Mouse (Mus musculus) lung, embryonic 16.5 days (tissue): ENCODE measurements around the gene Kcnip4. TPM values are rescaled to one million over a fixed set of nuclear protein-coding genes. Genes with fewer than 3 reads are reported as not detected.

Experiments used
- ATAC-seq: fragments of 200-750 bp; cut with Nextera tagmentation; 2 replicates; pipeline ENCODE4 v1.8.0; 2017; ENCODE audit warnings: low read depth, mild to moderate bottlenecking, moderate library complexity
- H3K27ac ChIP-seq: fragments of 300-500 bp; sonication (generic); 2 replicates; pipeline ENCODE4 v1.5.1; 2014; ENCODE audit warnings: mild to moderate bottlenecking, control low read depth, low read length
- H3K27me3 ChIP-seq: fragments of 300-500 bp; sonication (generic); 2 replicates; pipeline ENCODE4 v1.6.1; 2014; ENCODE audit warnings: low read depth, low read length, mixed read lengths; ENCODE audit not compliant: control insufficient read depth, insufficient read depth
- H3K36me3 ChIP-seq: fragments of 300-500 bp; sonication (generic); 2 replicates; pipeline ENCODE4 v1.6.1; 2014; ENCODE audit warnings: low read length; ENCODE audit not compliant: control insufficient read depth, insufficient read depth
- H3K4me1 ChIP-seq: fragments of 300-500 bp; sonication (generic); replicated peaks from 2 replicates; pipeline ENCODE4 v1.6.1; 2014; ENCODE audit warnings: low read length, mixed read lengths; ENCODE audit not compliant: control insufficient read depth, insufficient read depth
- H3K4me2 ChIP-seq: fragments of 300-500 bp; sonication (generic); 2 replicates; pipeline ENCODE4 v1.6.1; 2014; ENCODE audit warnings: low read depth, low read length, control low read depth
- H3K4me3 ChIP-seq: fragments of 300-500 bp; sonication (generic); 2 replicates; pipeline ENCODE4 v1.5.1; 2014; ENCODE audit warnings: mild to moderate bottlenecking, low read length, control low read depth
- H3K9ac ChIP-seq: fragments of 300-500 bp; sonication (generic); 2 replicates; pipeline ENCODE4 v1.6.1; 2014; ENCODE audit warnings: low read length, control low read depth
- H3K9me3 ChIP-seq: fragments of 300-500 bp; sonication (generic); 2 replicates; pipeline ENCODE4 v1.6.1; 2016; ENCODE audit warnings: low read length; ENCODE audit not compliant: control insufficient read depth
- WGBS: fragments of 180-500 bp; shearing (Covaris S2); extraction: QIAGEN DNeasy Blood & Tissue Kit; methylation state at CpG from one replicate; pipeline ENCODE4 v1.1.7; 2014; 5-methylcytosine and 5-hydroxymethylcytosine counted together
- polyA plus RNA-seq: library from polyadenylated mRNA; unstranded; fragments of >200 nt; fragmentation: Nextera tagmentation; extraction: Ambion mirVana; gene quantifications from 2 replicates; pipeline ENCODE4 v1.2.1, GENCODE M21; 2015

Kcnip4 gene
- polyA plus RNA-seq, 1 experiment from 2014 or later, result 1.1 TPM

- no peaks in the 10 kb centered on the region for H3K9me3 ChIP-seq
- H3K9ac ChIP-seq, result no peak overlapping the region
- 69% methylated on average over 3 of the region's 3 CpGs for WGBS
- H3K27me3 ChIP-seq, result no peaks in the 10 kb centered on the region
- H3K4me3 ChIP-seq, result no peak overlapping the region
- no peak for ATAC-seq
- no peaks in the 10 kb centered on the region for H3K36me3 ChIP-seq
- H3K4me2 ChIP-seq, result no peak overlapping the region
- no peaks in the 10 kb centered on the region for H3K4me1 ChIP-seq
- H3K27ac ChIP-seq, result no peak overlapping the region
These were observed 26.0 kb downstream of the Kcnip4 start for GRCm38 (mm10) chr5:49498743-49499142.

DNA sequence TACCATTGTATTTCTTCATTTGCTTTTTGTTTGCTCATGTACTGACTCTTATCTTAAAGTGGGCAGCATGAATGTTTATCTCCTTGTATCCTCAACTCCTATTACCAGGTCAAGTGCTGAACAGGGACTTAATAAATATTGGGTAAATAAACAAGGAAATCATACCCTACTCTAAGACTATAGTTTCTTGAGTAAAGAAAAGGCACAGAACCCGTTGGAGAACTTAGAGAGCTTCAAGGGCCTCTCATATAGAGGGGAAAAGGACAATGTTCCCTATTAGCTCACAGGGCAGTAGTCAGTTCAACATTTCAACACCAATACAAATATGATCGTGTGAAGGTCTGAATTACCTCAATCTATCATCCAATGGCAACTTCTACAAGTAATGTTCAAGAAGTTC lies 37.4 kb downstream of the Kcnip4 start:
- 0 out of 2 replicates have a peak, but pooled peaks have one; percentile 41 for ATAC-seq
- H3K27ac ChIP-seq, result no peak overlapping the region
- 31% methylated on average over 2 of the region's 2 CpGs for WGBS
- no peak overlapping the region for H3K9ac ChIP-seq
- no peaks in the 10 kb centered on the region for H3K9me3 ChIP-seq
- H3K36me3 ChIP-seq, result no peaks in the 10 kb centered on the region
- H3K4me3 ChIP-seq, result no peak overlapping the region
- H3K4me1 ChIP-seq, result no peaks in the 10 kb centered on the region
- no peak overlapping the region for H3K4me2 ChIP-seq
- no peaks in the 10 kb centered on the region for H3K27me3 ChIP-seq

- Histone ChIP-seq H3K4me3 (no peak overlapping the region), H3K27me3 (no peaks in the 10 kb centered on the region), H3K27ac (no peak overlapping the region), H3K36me3 (no peaks in the 10 kb centered on the region), H3K4me1 (no peaks in the 10 kb centered on the region), H3K9me3 (no peaks in the 10 kb centered on the region), H3K9ac (no peak overlapping the region), H3K4me2 (no peak overlapping the region)
- ATAC-seq, result no peak
- WGBS, result 69% methylated on average over 2 of the region's 2 CpGs
These were observed 54.0 kb downstream of the Kcnip4 start for GRCm38 (mm10) chr5:49470738-49471137.

GRCm38 (mm10) chr5:49460643-49461276 lies 63.9 kb downstream of the Kcnip4 start:
- Histone ChIP-seq H3K4me2 (no peak overlapping the region), H3K4me1 (no peaks in the 10 kb centered on the region), H3K27ac (no peak overlapping the region), H3K36me3 (no peaks in the 10 kb centered on the region), H3K9me3 (no peaks in the 10 kb centered on the region), H3K4me3 (no peak overlapping the region), H3K27me3 (no peaks in the 10 kb centered on the region), H3K9ac (no peak overlapping the region)
- WGBS, result 82% methylated on average over 6 of the region's 6 CpGs
- ATAC-seq, result no peak

- no peaks in the 10 kb centered on the region for H3K36me3 ChIP-seq
- H3K4me2 ChIP-seq, result no peak overlapping the region
- no peak overlapping the region for H3K27ac ChIP-seq
- no peak for ATAC-seq
- H3K4me3 ChIP-seq, result no peak overlapping the region
- H3K4me1 ChIP-seq, result no peaks in the 10 kb centered on the region
- WGBS, result 76% methylated on average over 3 of the region's 3 CpGs
- no peaks in the 10 kb centered on the region for H3K27me3 ChIP-seq
- no peak overlapping the region for H3K9ac ChIP-seq
- H3K9me3 ChIP-seq, result no peaks in the 10 kb centered on the region
These were observed 71.6 kb downstream of the Kcnip4 start for GRCm38 (mm10) chr5:49453100-49453499.

DNA sequence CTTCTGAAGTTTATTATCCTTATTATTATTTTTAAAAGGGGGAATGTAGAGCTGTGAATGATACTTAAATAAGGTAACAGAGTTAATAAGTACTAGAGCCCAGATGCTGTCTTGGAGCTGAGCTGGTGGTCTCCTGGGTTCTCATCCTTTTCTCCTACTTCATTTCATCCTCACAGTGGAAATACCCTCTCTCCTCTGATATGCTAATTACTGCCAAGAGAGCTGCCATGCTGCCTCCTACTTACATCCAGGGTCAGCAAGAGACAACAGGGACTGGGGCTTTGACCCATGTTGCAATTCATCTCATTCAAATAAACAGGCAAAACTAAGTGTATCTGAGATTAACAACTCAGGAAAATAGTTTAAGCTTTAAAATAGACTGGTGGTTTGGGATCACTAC lies 73.4 kb downstream of the Kcnip4 start:
- no peaks in the 10 kb centered on the region for H3K27me3 ChIP-seq
- H3K27ac ChIP-seq, result no peak overlapping the region
- no peak for ATAC-seq
- H3K9ac ChIP-seq, result no peak overlapping the region
- no peaks in the 10 kb centered on the region for H3K4me1 ChIP-seq
- H3K36me3 ChIP-seq, result no peaks in the 10 kb centered on the region
- H3K9me3 ChIP-seq, result no peaks in the 10 kb centered on the region
- H3K4me2 ChIP-seq, result no peak overlapping the region
- no peak overlapping the region for H3K4me3 ChIP-seq

DNA sequence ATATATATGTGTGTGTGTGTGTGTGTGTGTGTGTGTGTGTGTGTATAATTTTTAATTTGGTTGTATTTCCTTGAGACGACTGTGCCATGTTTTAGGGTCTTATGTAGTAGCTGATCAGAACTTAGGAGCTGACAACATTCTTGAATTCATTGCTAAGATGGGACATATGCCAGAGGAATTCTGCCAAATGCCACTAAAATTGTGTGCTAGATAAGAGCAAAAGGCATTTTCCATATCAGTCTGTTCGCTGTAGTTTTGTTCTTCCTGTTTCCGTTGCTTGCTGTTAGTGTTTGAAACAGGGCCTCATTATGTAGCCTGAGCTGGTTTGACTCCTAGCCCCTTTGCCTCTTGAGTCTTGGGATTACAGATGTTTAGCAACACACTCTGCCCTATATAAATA lies 73.8 kb downstream of the Kcnip4 start:
- H3K27me3 ChIP-seq, result no peaks in the 10 kb centered on the region
- H3K9me3 ChIP-seq, result no peaks in the 10 kb centered on the region
- H3K36me3 ChIP-seq, result no peaks in the 10 kb centered on the region
- H3K4me1 ChIP-seq, result no peaks in the 10 kb centered on the region
- H3K9ac ChIP-seq, result no peak overlapping the region
- no peak overlapping the region for H3K27ac ChIP-seq
- WGBS, result 41% methylated on average over 3 of the region's 3 CpGs
- H3K4me2 ChIP-seq, result no peak overlapping the region
- H3K4me3 ChIP-seq, result no peak overlapping the region
- no peak for ATAC-seq

DNA sequence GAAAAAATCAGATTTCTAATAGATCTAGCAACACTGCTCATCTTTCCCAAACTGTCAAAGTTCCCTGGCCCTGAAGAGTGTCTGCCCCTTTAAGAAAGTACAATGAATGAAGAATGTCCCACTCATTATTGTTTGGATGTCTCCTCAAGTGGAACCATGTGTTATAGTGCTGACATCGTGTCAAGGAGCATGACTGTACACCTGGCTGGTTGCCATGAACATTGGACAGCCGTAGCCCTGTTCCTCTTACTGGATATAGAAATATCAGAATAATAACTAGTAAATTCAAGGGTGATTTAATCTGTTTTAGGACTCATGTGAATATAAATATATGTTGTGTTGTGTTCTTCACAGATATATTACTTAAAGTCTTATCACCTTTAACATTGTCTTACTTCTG lies 87.5 kb downstream of the Kcnip4 start:
- H3K4me3 ChIP-seq, result no peak overlapping the region
- ATAC-seq, result no peak
- H3K27ac ChIP-seq, result no peak overlapping the region
- H3K9ac ChIP-seq, result no peak overlapping the region
- no peak overlapping the region for H3K4me2 ChIP-seq
- H3K4me1 ChIP-seq, result no peaks in the 10 kb centered on the region
- no peaks in the 10 kb centered on the region for H3K36me3 ChIP-seq
- no peaks in the 10 kb centered on the region for H3K9me3 ChIP-seq
- H3K27me3 ChIP-seq, result no peaks in the 10 kb centered on the region
- 37% methylated on average over 2 of the region's 2 CpGs for WGBS

DNA sequence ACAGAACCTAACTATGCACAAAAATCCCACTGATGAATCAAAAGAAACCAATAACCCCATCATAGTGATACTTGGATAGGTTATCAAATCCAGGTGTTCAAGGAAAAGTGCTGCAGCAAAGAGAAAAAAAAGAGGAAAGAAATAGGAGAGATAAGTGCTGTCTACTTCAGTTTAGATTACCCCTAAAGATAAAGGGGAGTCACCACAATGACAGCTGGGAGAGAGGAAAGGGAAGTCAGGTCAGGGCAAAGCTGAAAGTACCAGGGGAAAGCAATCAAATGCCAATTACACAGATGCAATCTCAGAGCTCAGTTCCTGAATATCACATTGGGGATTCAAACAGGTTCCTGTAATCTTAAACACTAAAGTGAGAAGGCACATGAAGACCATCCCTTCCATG lies 97.0 kb downstream of the Kcnip4 start:
- H3K36me3 ChIP-seq, result no peaks in the 10 kb centered on the region
- H3K27me3 ChIP-seq, result no peaks in the 10 kb centered on the region
- no peak overlapping the region for H3K27ac ChIP-seq
- H3K9ac ChIP-seq, result no peak overlapping the region
- no peak overlapping the region for H3K4me3 ChIP-seq
- no peaks in the 10 kb centered on the region for H3K4me1 ChIP-seq
- no peak for ATAC-seq
- no peak overlapping the region for H3K4me2 ChIP-seq
- no peaks in the 10 kb centered on the region for H3K9me3 ChIP-seq

- H3K27ac ChIP-seq, result no peak overlapping the region
- no peak overlapping the region for H3K4me3 ChIP-seq
- no peak for ATAC-seq
- H3K9me3 ChIP-seq, result no peaks in the 10 kb centered on the region
- H3K36me3 ChIP-seq, result no peaks in the 10 kb centered on the region
- H3K27me3 ChIP-seq, result no peaks in the 10 kb centered on the region
- no peak overlapping the region for H3K9ac ChIP-seq
- no peak overlapping the region for H3K4me2 ChIP-seq
- no peaks in the 10 kb centered on the region for H3K4me1 ChIP-seq
These were observed 105.0 kb downstream of the Kcnip4 start for GRCm38 (mm10) chr5:49419707-49420106.
